Mouse (Mus musculus): ENCODE measurements around the gene Spin1. TPM values are rescaled to one million over a fixed set of nuclear protein-coding genes. Genes with fewer than 3 reads are reported as not detected.

Gene Spin1
- total and polyA plus RNA-seq, 3 experiments = 16.6 to 47.3 (median 23.7) TPM

DNA sequence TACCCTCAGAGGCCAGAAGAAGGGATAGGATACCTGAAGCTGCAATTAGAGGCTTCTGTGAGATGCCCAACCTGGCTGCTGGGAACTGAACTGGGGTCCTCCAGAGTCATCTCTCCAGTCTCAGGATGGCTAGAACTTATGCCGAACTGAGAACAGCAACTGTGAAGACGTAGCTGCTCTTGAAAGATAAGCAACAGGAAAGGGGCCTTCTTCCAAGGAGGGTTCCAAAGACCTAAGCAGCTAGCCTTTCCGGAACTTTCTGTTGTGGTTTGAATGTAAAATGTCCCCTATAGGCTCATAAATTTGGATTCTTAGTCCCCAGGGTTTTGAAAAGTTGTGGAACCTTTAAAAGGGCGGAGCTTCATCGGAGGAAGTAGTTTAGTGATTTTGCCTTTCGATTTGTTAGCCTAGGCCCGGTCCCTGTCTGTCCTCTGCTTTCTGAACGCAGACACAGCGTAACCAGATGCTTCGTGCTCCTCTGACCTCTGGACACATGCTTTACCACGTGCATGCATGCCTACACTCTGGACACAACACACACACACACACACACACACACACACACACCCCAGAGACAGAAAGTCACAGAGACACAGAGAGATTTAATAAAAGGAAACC lies 29.5 kb upstream of the Spin1 start (continued):
- TF ChIP-seq RAD21 (IDR thresholded peaks at IDR 0.05; ENCODE audit: low read depth, low read length) = no peak

- peak overlapping the region; percentile 75 to 76 for H3K4me3 ChIP-seq (ENCODE audit: control insufficient read depth in 1 of 2, insufficient read depth in 1 of 2, low read depth in 2 of 2, low read length in 2 of 2)
- peak; percentile 74 for DNase-seq (ENCODE audit: low read depth, low spot score)
- peak overlapping the region; percentile 74 for H3K27ac ChIP-seq (ENCODE audit: control insufficient read depth, low read depth, low read length)
- no peaks in the 10 kb centered on the region for H3K36me3 ChIP-seq (ENCODE audit: control insufficient read depth in 1 of 2, insufficient read depth in 2 of 2, low read length in 2 of 2)
- no peaks in the 10 kb centered on the region; the same call in 1 of the 2 replicates for H3K79me2 ChIP-seq (ENCODE audit: control insufficient read depth, insufficient read depth, low read length, poor library complexity)
- H3K9me3 ChIP-seq (replicated peaks; ENCODE audit: insufficient read depth, low read length) = no peaks in the 10 kb centered on the region
- H3K27me3 ChIP-seq (ENCODE audit: control insufficient read depth in 1 of 2, insufficient read depth in 2 of 2, low read length in 2 of 2) = no peaks in the 10 kb centered on the region
- H3K4me1 ChIP-seq (ENCODE audit: control insufficient read depth in 1 of 2, insufficient read depth in 2 of 2, low read length in 2 of 2) = peaks cover 0 to 3% of the 10 kb centered on the region in 2 experiments; a peak in 1 of 4 replicates
- TF ChIP-seq RCOR1 (IDR thresholded peaks at IDR 0.05; ENCODE audit: low read depth, low read length) (0 out of 2 replicates have a peak, but pooled peaks have one; percentile 28), MYC (IDR thresholded peaks at IDR 0.05; ENCODE audit: low read depth, low read length) (0 out of 2 replicates have a peak, but pooled peaks have one; percentile 55), GATA1 (IDR thresholded peaks at IDR 0.05; ENCODE audit: low read depth, low read length) (no peak), EP300 (IDR thresholded peaks at IDR 0.05; ENCODE audit: low read depth in 1 of 2, low read length in 2 of 2) (peak; percentile 62 to 77), TCF12 (IDR thresholded peaks at IDR 0.05; ENCODE audit: low read depth, low read length) (peak; percentile 42; the same call in 1 of the 2 replicates), NELFE (IDR thresholded peaks at IDR 0.05; ENCODE audit: low read depth, low read length) (0 out of 2 replicates have a peak, but pooled peaks have one; percentile 7), ELF1 (IDR thresholded peaks at IDR 0.05; ENCODE audit: low read depth, low read length) (no peak), MAX (IDR thresholded peaks at IDR 0.05; ENCODE audit: low read length) (no peak; the same call in 1 of the 2 replicates), POLR2AphosphoS5 (IDR thresholded peaks at IDR 0.05; ENCODE audit: borderline replicate concordance, low read depth, low read length) (no peak), ETS1 (IDR thresholded peaks at IDR 0.05; ENCODE audit: low read depth, low read length) (peak; percentile 50; the same call in 1 of the 2 replicates), MYB (IDR thresholded peaks at IDR 0.05; ENCODE audit: low read depth, low read length) (peak; percentile 59; the same call in 1 of the 2 replicates), SIN3A (IDR thresholded peaks at IDR 0.05; ENCODE audit: low read length) (peak; percentile 45), SMC3 (IDR thresholded peaks at IDR 0.05; ENCODE audit: low read depth, low read length) (no peak), TAL1 (IDR thresholded peaks at IDR 0.05; ENCODE audit: low read length) (peak; percentile 56), TBP (IDR thresholded peaks at IDR 0.05; ENCODE audit: low read depth, low read length) (0 out of 2 replicates have a peak, but pooled peaks have one; percentile 21), POLR2A (IDR thresholded peaks at IDR 0.05; ENCODE audit: control insufficient read depth in 1 of 2, insufficient read depth in 1 of 2, low read depth in 1 of 2, low read length in 2 of 2, poor library complexity in 1 of 2) (no peak), MXI1 (IDR thresholded peaks at IDR 0.05; ENCODE audit: low read depth, low read length) (peak; percentile 58; the same call in 1 of the 2 replicates)
- H3K9ac ChIP-seq (ENCODE audit: control insufficient read depth, low read depth, low read length, poor library complexity, severe bottlenecking) = peak overlapping the region; percentile 72
Observed at GRCm38 (mm10) chr13:51071763-51072276, 28.9 kb upstream of the Spin1 start.

Measured in MEL (cell line).